Mouse (Mus musculus) left cerebral cortex, adult 2 months (tissue): ENCODE data around the gene Agap3. TPM values are rescaled to one million over a fixed set of nuclear protein-coding genes. Genes with fewer than 3 reads are reported as not detected.

Source experiments
- DNase-seq, 2 experiments: peaks; one replicate each; pipeline ENCODE4 v3.0.0; 2021 to 2022; ENCODE audit warnings: low spot score in 2 of 2, mixed read lengths in 1 of 2; ENCODE audit errors: extremely low spot score in 1 of 2
- H3K27ac ChIP-seq: fragments of 200-600 bp; 2 replicates; pipeline ENCODE4 v1.8.1; 2022
- H3K4me3 ChIP-seq: fragments of 200-600 bp; 2 replicates; pipeline ENCODE4 v1.8.1; 2022
- CTCF ChIP-seq: fragments of 200-600 bp; IDR thresholded peaks from 2 replicates; pipeline ENCODE4 v1.8.1; 2022; ENCODE audit warnings: antibody characterized with exemption, mild to moderate bottlenecking, moderate library complexity
- intact Hi-C: fragments of 180-260 bp; cut with DNase I; formaldehyde crosslinking; loops from one replicate; pipeline ENCODE4 v1.15.1; 2025
- total RNA-seq, 2 experiments: library from RNA; stranded (reverse); gene quantifications; 2 replicates each; pipeline ENCODE4 v1.2.3; 2021

The Agap3 gene
- total RNA-seq, 2 experiments from 2014 or later, result 527 to 560 TPM

DNA sequence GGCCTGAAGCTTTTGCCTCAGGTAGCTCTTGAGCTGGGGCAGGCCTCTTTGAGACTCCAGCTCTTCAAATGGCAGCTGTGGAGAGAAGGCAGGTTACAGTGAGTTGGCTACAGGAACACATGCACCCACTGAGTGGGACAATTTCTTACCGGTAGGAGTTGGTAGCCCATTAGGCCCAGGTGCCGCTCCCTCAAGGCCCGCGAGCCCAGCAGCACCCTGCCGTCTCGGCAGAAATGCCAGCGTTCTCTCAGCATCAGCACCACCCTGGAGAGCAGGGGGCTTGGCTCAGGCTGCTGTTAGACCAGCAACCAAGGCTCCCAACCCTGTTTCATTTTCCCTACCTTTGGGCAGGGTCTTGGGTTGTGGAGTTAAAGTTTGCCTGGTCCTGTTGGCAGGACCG is 10.8 kb upstream of the Agap3 start:
- Histone ChIP-seq H3K4me3 (no peak overlapping the region), H3K27ac (no peak overlapping the region)
- intact Hi-C loops, result no loop called here
- DNase-seq, result no peak
- no peak for TF ChIP-seq CTCF

DNA sequence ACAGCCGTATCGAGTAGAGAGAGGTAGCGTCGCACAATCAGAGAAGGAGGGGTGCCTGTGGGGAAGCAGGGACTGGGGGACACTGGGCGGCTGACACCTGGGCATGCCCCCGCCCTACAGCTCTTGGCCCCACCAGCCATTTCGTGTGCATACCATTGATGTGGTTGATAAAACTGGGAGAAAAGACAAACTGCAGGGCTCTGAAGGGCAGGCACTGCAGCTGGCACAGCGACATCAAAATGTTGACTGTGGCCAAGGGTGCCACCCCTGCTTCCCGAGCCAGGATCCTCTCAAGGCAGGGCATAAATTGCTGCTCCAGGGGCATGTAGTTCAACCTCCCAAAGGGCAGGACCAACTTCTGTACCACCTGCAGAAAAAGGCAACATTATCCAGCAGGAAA is 9.9 kb upstream of the Agap3 start:
- no peak for DNase-seq
- TF ChIP-seq CTCF, result no peak
- no peak overlapping the region for H3K27ac ChIP-seq
- intact Hi-C loops, result no loop called here
- H3K4me3 ChIP-seq, result no peak overlapping the region

DNA sequence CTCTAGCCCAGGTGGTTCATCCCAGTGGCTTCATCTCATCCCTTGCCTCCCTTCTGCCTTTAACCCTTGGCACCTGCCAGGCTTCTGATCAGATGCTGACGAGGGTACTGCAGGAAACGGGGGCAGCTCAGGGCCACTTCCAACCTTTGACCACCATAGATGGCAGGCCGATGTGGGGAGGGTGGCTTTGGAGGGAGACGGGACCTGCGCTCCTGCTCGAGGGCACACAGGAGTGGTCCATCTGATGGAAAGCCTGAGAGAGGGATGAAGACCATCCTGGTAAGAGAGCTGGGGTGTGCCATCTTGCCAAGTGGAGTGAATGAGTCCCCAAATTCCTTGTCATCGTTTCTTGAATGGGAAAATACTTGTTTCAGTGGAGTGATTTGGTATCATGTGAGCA is 8.8 kb upstream of the Agap3 start:
- Histone ChIP-seq H3K27ac (no peak overlapping the region), H3K4me3 (no peak overlapping the region)
- TF ChIP-seq CTCF, result no peak
- DNase-seq, result no peak
- intact Hi-C loops, result no loop called here

DNA sequence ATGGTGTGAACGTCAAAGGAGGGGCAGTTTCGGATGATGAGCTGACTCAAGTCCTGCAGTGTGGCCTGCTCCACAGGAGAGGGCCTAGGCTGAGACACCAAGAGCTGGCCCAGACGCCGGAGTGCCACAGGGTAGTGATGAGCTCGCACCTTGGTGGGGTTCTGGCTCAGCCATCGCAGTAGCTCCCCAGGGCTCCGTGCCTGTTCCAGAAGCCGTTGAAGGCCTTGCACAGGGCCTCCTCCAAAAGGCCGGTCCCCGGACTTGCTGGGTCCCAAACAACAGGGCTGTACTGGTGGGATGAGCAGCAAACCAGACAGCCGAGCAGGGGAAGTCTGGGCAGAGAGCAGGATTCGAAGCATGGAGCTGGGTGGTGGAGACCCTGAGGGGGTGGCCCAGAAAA is 8.1 kb upstream of the Agap3 start:
- Histone ChIP-seq H3K27ac (peak overlapping the region; percentile 99; the same call in 1 of the 2 replicates), H3K4me3 (peak overlapping the region; percentile 92)
- intact Hi-C loops, result loop anchor here (2.0 kb wide), 1 partner anchor 19 kb away; no protein-coding TSS in a partner anchor
- no peak for TF ChIP-seq CTCF
- no peak for DNase-seq

DNA sequence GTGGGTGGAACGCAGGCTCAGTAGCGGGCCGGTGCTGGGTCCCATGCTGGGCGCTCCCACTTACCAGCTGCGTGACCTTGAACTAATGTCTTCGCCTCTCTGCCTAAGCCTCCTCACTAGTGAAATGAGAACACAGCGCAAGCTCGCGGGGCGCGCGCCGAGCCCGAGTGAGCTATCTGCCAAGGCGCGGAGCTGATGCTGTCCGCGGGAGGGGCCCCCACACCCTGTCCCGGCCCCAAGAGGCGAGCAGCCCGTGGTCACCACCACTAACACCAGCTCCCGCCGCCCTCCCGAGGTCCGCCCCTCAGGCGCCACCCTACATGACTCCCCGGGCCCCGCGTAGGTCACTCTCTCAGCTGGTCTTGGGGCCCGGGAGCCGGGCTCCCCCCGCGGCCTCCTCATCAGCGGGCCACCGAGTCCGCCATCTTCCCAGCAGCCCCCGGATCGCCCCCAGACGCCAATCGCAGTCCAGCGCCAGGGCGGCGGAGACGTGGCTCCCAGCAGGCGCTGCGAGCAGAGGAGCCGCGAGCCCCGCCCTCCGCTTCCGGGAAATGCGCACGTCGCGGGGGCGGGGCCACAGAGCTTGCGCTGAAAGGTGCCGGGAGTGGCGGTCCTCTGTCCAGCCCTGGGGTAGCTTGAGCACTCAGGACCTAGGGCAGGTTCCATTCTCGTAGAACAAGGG is 7.1 kb upstream of the Agap3 start, which contains the start of gene Fastk:
Gene Fastk (minus strand): TSS at position 542 of the 682 bp plus-strand sequence.
- intact Hi-C loops, result loop anchor here (2.0 kb wide), 1 partner anchor 20 kb away; no protein-coding TSS in a partner anchor
- peak; percentile 95 for DNase-seq
- Histone ChIP-seq H3K4me3 (peak within 1 kb of the TSS; percentile 92), H3K27ac (peak within 1 kb of the TSS; percentile 99)
- TF ChIP-seq CTCF, result no peak

DNA sequence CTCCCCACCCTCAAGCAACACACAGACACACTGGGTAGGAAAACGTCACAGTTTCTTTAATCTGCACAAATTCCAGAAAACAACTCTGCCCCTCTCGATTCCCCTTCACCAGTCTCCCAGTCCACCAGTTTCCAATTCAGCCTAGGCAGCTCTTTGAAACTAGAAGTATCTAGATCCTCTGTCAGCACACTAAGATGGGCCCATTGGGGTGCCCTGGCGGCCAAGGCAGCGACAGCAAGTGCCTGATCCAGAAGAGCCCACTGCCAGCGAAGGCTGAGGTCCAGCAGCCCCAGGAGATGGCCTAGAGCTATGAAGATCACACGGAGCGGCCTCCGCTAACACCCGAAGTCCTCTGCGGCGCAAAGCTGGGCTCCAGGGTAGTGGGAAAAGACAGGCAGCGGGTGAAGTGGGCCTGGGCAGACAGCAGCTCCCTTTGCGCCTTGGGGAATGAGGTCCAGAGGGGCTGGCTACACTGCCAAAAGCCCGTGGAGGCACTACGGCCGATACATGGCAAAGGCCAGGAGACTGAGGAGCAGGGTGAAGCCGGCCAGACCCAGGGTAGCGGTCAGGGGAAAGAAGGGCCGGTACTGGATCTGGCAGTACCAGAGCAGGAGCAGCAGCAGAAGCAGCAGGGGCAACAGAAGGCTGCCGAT is 6.4 kb upstream of the Agap3 start:
- DNase-seq, result no peak

DNA sequence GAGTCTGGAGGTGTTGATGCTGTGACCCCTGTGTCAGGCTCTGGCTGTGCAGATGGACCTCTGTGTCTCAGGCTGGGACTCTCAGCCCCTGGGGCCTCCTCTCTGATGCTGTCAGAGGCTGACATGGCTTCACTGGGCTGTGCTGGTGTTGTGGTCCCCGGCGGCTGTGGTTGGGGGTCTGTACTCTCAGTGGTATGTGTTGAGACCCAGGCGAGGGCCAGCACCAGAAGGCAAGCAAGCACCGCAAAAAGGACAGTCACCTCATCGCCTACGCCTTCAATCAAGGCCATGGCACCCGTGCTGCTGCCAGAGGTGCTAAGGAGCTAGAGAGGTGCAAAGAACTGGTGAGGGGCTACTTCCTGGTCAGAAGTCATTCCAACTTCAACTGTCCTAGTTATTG is 5.3 kb upstream of the Agap3 start:
- intact Hi-C loops, result no loop called here
- H3K27ac ChIP-seq, result no peak overlapping the region
- no peak for DNase-seq
- TF ChIP-seq CTCF, result no peak
- H3K4me3 ChIP-seq, result peak overlapping the region; percentile 77; the same call in 1 of the 2 replicates

More for the DNA sequence above, 6.4 kb upstream of the Agap3 start:
- H3K4me3 ChIP-seq, result peak overlapping the region; percentile 92
- peak overlapping the region; percentile 99 for H3K27ac ChIP-seq
- TF ChIP-seq CTCF, result no peak; the same call in 1 of the 2 replicates
- intact Hi-C loops, result loop anchor here (2.0 kb wide), 1 partner anchor 21 kb away; no protein-coding TSS in a partner anchor

DNA sequence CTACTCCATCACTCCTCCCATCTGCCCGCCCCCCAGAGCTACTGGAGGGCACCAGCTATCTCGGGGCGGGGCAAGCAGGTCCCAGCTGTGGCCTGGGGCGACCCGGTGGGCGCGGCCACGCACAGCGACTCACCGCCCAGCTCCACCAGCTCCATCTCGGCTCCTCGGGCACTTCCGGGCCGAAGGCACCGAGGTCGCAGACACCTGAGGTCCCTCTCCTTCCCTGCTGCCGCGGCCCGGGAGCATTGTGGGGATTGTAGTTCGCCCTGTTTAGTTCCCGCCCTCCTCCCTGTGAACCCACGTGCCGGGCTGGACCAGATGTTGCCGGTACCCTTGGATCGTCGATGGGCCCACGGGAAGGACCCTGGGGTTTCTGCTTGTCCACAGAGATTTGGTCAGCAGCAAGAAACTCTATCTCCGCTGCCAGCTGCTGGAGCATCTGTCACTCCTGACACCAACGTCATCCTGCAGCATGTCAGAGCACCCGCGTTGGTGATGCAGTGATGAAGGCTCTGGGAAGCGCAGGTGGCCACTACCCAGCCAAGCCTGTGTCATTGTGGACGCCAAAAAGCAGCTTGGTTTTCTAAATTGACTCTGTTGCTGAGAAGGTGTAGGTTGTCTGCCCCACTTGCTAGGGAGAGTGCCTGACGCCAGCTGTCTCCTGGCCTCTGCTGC is 4.2 kb upstream of the Agap3 start, which contains the start of gene Tmub1:
Gene Tmub1 (minus strand): TSS at position 231 of the 675 bp plus-strand sequence.
- H3K4me3 ChIP-seq, result peak within 1 kb of the TSS; percentile 77
- intact Hi-C loops, result no loop called here
- no peak for TF ChIP-seq CTCF
- DNase-seq, result peak; percentile 84 to 86
- peak within 1 kb of the TSS; percentile 94 for H3K27ac ChIP-seq

DNA sequence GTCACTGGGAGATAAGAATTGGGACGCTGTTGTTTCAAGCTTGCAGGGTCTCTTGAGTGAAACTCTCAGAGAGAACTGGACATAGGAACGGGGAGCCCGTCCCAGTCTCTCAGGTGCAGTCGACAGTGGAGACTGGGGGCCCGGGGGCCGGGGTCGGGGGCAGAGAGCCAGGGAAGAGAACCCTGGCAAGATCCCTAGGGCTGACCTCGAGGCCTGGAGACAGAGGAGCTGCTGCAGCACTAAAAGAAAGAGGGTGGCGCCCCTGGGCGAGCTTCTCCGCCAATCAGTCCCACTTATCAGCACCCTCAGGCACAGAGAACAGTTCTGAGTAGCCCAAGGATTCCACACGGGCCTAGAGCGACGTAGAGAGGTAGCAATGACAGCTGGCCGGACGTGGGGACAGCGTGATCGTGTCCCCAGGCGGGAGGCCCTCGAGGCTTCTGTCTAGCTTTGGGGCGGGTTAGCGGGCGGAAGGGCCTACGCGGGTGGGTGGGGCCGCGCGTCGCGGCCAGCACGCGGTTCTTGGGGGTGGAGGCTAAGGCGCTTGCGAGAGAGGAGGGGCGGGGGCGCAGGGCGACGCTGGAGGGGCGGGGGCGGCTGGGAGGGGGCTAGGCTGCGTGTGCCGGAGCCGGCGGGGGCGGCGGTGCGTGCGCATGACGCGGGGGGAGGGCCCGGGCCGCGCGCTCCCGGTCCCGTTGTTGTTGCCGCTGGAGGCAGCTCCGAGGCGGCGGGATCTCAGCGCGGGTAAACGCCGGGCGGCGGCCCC is 530 bp upstream of the Agap3 start:
- intact Hi-C loops, result loop anchor here (1.0 kb wide), 1 partner anchor 28 kb away; the partner anchor contains the start of genes Cdk5 and Slc4a2
- peak overlapping the region; percentile 95 for H3K27ac ChIP-seq
- peak; percentile 85 to 91 for DNase-seq
- peak overlapping the region; percentile 81 for H3K4me3 ChIP-seq
- TF ChIP-seq CTCF, result no peak; the same call in 1 of the 2 replicates

DNA sequence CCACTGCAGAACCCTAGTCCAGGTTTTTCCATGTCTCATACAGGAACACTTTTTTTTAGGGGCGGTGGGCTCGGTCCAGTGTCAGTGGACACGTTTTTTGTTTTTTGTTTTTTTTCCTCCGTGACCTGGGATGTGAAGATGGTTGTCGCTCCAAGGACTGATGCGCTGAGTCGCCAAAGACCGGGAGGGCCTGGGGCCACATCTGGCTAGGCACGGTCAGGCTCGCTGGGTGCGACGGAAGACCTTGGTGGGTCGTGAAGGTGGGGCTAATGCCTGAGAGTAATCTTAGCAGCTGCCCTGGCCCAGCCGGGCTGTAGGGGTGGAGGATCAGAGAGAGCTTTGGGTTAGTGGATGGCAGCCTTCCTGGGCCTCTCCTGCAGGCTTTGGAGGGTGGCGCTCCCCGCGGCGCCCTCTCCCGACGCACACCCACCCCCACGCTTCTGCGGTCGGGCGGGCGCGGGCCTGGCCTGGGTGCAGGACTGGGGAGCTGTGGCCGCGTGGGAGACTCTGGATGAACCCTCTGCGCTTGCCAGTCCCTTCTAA is 785 bp downstream of the Agap3 start:
- intact Hi-C loops, result loop anchor here (1.0 kb wide), 1 partner anchor 29 kb away; the partner anchor contains the start of genes Cdk5 and Slc4a2
- no peak; the same call in 1 of the 2 replicates for TF ChIP-seq CTCF
- DNase-seq, result peak; percentile 51 to 55
- Histone ChIP-seq H3K27ac (peak overlapping the region; percentile 95), H3K4me3 (peak overlapping the region; percentile 81)
